Mouse (Mus musculus): ENCODE data around the gene Bub1b.

Gene Bub1b

GRCm38 (mm10) chr2:118664975-118665516 lies 67.0 kb downstream of the Bub1b start:
- DNase-seq (ENCODE audit: low read depth, low spot score): no peak

- DNase-seq (ENCODE audit: low read depth, low spot score): no peak
Observed at GRCm38 (mm10) chr2:118665616-118666015, 67.6 kb downstream of the Bub1b start.

GRCm38 (mm10) chr2:118667181-118667580 lies 69.2 kb downstream of the Bub1b start:
- DNase-seq (ENCODE audit: low read depth, low spot score): no peak

- no peak for DNase-seq (ENCODE audit: low read depth, low spot score)
Observed at GRCm38 (mm10) chr2:118669245-118669644, 71.2 kb downstream of the Bub1b start.

GRCm38 (mm10) chr2:118669785-118670184 lies 71.8 kb downstream of the Bub1b start:
- DNase-seq (ENCODE audit: low read depth, low spot score): no peak

- DNase-seq (ENCODE audit: low read depth, low spot score): no peak
Observed at GRCm38 (mm10) chr2:118671728-118672127, 73.7 kb downstream of the Bub1b start.

GRCm38 (mm10) chr2:118673686-118674465 lies 75.9 kb downstream of the Bub1b start:
- no peak for DNase-seq (ENCODE audit: low read depth, low spot score)

GRCm38 (mm10) chr2:118674500-118674899 lies 76.5 kb downstream of the Bub1b start:
- no peak for DNase-seq (ENCODE audit: low read depth, low spot score)

GRCm38 (mm10) chr2:118676839-118677741 lies 79.1 kb downstream of the Bub1b start:
- DNase-seq (ENCODE audit: low read depth, low spot score): no peak

GRCm38 (mm10) chr2:118677817-118678216 lies 79.8 kb downstream of the Bub1b start:
- DNase-seq (ENCODE audit: low read depth, low spot score): no peak

- DNase-seq (ENCODE audit: low read depth, low spot score): no peak
Observed at GRCm38 (mm10) chr2:118679577-118679976, 81.6 kb downstream of the Bub1b start.

- no peak for DNase-seq (ENCODE audit: low read depth, low spot score)
Observed at GRCm38 (mm10) chr2:118680926-118681325, 82.9 kb downstream of the Bub1b start.

- no peak for DNase-seq (ENCODE audit: low read depth, low spot score)
Observed at GRCm38 (mm10) chr2:118682544-118683260, 84.7 kb downstream of the Bub1b start.

GRCm38 (mm10) chr2:118685088-118685487 lies 87.1 kb downstream of the Bub1b start:
- DNase-seq (ENCODE audit: low read depth, low spot score): no peak

- DNase-seq (ENCODE audit: low read depth, low spot score): no peak
Observed at GRCm38 (mm10) chr2:118686693-118687092, 88.7 kb downstream of the Bub1b start.

GRCm38 (mm10) chr2:118687791-118688190 lies 89.8 kb downstream of the Bub1b start:
- no peak for DNase-seq (ENCODE audit: low read depth, low spot score)

- no peak for DNase-seq (ENCODE audit: low read depth, low spot score)
Observed at GRCm38 (mm10) chr2:118689875-118690274, 91.9 kb downstream of the Bub1b start.

Data from WW6 (cell line).